Mouse (Mus musculus) forebrain, embryonic 10.5 days (tissue): ENCODE data around the gene Glt8d1. TPM values are rescaled to one million over a fixed set of nuclear protein-coding genes. Genes with fewer than 3 reads are reported as not detected.

Source experiments
- DNase-seq: peaks from one replicate; pipeline ENCODE4 v3.0.0-alpha.2; 2017; ENCODE audit warnings: low spot score; ENCODE audit errors: extremely low spot score
- H3K27ac ChIP-seq: fragments of 300-500 bp; sonication (generic); 2 replicates; pipeline ENCODE4 v1.5.1; 2016; ENCODE audit warnings: mild to moderate bottlenecking
- H3K27me3 ChIP-seq: fragments of 300-500 bp; sonication (generic); 2 replicates; pipeline ENCODE4 v1.6.1; 2016; ENCODE audit warnings: mild to moderate bottlenecking; ENCODE audit not compliant: poor library complexity, severe bottlenecking
- H3K36me3 ChIP-seq: fragments of 300-500 bp; sonication (generic); replicated peaks from 2 replicates; pipeline ENCODE4 v1.6.1; 2016; ENCODE audit warnings: mild to moderate bottlenecking, moderate library complexity
- H3K4me1 ChIP-seq: fragments of 300-500 bp; sonication (generic); 2 replicates; pipeline ENCODE4 v1.6.1; 2016
- H3K4me3 ChIP-seq: fragments of 300-500 bp; sonication (generic); 2 replicates; pipeline ENCODE4 v1.5.1; 2016; ENCODE audit warnings: mild to moderate bottlenecking, moderate library complexity
- H3K9me3 ChIP-seq: fragments of 300-500 bp; sonication (generic); 2 replicates; pipeline ENCODE4 v1.6.1; 2016; ENCODE audit warnings: mild to moderate bottlenecking, moderate library complexity
- WGBS: fragments of 180-500 bp; shearing (Covaris S2); methylation state at CpG from one replicate; pipeline ENCODE4 v1.1.7; 2016; 5-methylcytosine and 5-hydroxymethylcytosine counted together
- polyA plus RNA-seq: library from polyadenylated mRNA; unstranded; fragments of >200 nt; fragmentation: Nextera tagmentation; extraction: Ambion mirVana; gene quantifications from 2 replicates; pipeline ENCODE4 v1.2.1, GENCODE M21; 2016

Glt8d1 gene
- polyA plus RNA-seq, 1 experiment from 2014 or later: 45.8 TPM

DNA sequence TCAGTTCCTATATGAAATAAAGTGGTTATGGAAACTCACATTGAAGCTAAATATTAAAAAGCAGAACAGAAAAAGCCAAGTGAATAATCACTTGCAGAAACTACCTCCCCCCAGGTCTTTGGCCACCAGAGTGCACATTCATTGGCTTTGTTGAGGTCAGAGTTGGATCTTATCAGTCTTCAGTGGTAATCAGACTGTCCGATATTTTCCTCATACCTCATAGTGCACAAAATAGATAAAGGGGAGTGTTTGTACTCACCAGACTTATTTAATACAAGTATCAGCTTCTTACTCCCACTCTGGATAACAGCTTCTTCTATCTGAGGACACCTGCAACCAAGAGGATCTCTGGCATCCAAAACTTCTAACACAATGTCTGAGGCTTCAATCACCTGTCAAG, 14.9 kb downstream of the Glt8d1 start:
- no peak for DNase-seq
- peaks cover 30% of the 10 kb centered on the region for H3K4me1 ChIP-seq
- H3K9me3 ChIP-seq: no peaks in the 10 kb centered on the region
- no peaks in the 10 kb centered on the region for H3K27me3 ChIP-seq
- no peak overlapping the region for H3K27ac ChIP-seq
- 92% methylated on average over 1 of the region's 1 CpGs for WGBS
- H3K36me3 ChIP-seq: peaks cover 74% of the 10 kb centered on the region
- H3K4me3 ChIP-seq: no peak overlapping the region; the same call in 1 of the 2 replicates

DNA sequence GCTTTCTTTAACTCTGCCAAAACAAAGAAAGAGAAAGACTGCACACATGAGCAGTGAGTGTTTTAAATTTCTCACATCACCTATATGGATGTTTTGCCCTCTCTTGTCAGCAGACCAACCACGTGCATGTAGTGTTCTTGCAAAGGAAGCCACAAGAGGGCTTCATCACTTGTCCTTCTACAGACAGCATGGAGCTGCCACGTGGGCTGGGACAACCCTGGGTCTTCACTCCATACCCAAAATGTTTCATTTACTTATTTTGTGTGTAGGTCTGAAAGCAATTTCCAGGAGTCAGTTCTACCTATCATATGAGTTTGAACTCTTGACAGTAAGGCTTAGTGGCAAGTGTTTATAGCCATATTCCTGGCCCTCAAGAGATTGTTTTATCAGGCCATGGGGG, 16.7 kb downstream of the Glt8d1 start:
- peak overlapping the region; percentile 82 for H3K4me3 ChIP-seq
- peaks cover 71% of the 10 kb centered on the region for H3K36me3 ChIP-seq
- H3K27ac ChIP-seq: peak overlapping the region; percentile 99
- H3K4me1 ChIP-seq: peaks cover 35% of the 10 kb centered on the region
- 4% methylated on average over 2 of the region's 2 CpGs for WGBS
- no peak for DNase-seq
- no peaks in the 10 kb centered on the region for H3K9me3 ChIP-seq
- no peaks in the 10 kb centered on the region for H3K27me3 ChIP-seq

DNA sequence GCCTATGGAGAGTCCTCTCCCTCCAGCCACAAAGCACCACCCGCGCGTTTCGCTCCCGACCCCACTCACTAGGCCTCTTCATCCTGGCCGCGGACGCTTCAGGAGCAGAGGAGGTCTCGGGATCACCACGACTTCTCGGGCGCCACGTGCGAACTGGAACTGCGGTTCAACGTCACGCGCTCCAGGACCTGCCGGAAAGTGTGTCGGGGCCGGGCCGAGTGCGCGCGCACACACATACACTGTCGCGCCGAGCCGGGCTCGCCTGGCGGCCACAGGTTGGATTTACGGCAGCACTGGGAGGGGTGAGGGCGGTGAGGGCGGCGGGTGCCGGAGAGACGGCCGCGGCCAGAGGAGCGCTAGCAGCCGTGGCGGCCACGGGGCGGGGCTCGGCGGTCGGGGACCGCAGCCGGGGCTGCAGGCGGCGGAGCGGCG, 17.7 kb downstream of the Glt8d1 start, which contains the start of the genes Pbrm1 and Gnl3:
Pbrm1 (plus strand) TSS at position 279 of the 432 bp plus-strand sequence.
Gnl3 (minus strand) TSS at position 293 of the 432 bp plus-strand sequence.
- peaks cover 71% of the 10 kb centered on the region for H3K36me3 ChIP-seq
- peak; percentile 97 for DNase-seq
- WGBS: under 1% methylated on average over 52 of the region's 53 CpGs

DNA sequence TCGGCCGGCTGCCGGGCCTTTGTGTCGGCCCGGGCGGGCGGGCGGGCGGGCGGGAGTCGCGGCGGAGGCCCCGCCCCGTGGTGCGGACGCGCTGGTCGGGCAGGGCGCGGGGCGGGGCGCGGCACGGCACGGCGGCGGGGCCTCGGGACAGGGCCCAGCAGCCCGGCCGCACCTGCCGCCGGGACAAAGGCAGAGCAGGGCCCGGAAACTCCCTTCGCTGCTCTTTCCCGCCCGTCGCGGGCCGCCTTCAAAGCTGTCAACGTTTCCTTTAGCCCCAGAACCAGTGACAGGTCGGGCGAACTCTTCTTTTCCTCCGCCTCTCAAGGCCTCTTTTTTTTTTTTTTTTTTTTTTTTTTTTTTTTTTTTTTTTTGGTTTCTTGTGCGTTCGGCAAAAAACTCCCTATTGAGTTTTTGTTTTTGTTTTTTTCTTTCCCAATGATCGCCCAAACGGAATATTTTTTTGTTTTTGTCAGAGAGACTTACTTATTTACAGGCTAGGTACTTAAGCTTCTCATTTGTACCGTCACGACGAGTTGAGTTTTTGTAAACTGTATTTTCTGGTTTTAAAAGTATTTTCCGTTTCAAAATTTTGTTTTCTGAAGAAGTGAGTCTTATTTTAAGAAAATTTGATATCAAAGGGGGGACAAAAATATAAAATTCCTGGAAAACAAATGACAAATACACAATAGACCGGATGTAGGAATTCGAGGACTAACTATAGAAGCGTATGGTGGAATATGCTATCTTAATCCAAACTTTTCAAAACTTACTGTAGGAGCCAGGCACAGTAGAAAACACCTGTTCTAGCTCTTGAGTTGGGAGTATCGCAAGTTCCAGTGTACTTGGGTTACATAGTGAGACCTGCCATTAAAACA, 18.4 kb downstream of the Glt8d1 start:
- Histone ChIP-seq H3K9me3 (no peaks in the 10 kb centered on the region), H3K27me3 (no peaks in the 10 kb centered on the region), H3K27ac (peak overlapping the region; percentile 99), H3K4me3 (peak overlapping the region; percentile 82), H3K4me1 (peaks cover 35% of the 10 kb centered on the region), H3K36me3 (peaks cover 71% of the 10 kb centered on the region)
- DNase-seq: peak; percentile 75
- WGBS: 7% methylated on average over 51 of the region's 56 CpGs

More for the DNA sequence above, 17.7 kb downstream of the Glt8d1 start, which contains the start of the genes Pbrm1 and Gnl3:
- Histone ChIP-seq H3K4me3 (peak within 1 kb of the TSS; percentile 82), H3K27ac (peak within 1 kb of the TSS; percentile 99), H3K27me3 (no peaks in the 10 kb centered on the region), H3K9me3 (no peaks in the 10 kb centered on the region), H3K4me1 (peaks cover 35% of the 10 kb centered on the region)

DNA sequence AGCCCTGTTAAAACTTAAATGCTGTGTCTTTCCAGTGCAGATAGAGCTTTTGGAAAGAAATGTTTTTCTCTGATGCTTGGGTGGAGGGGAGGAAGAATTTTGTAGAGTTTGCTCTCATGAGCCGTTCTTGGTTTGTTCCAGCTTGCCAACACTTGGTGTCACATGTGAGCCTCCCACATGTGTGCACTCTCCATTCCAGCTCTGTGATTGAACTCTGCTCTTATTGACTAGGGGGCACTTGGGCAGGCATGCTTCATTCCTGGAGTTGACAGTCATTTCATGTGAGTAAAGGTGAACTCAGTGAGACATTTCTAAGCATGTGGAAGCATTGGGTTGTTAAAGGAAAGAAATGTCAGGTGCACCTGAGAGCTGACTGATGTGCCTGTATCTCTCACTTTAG, 21.4 kb downstream of the Glt8d1 start:
- no peaks in the 10 kb centered on the region for H3K9me3 ChIP-seq
- no peak overlapping the region for H3K4me3 ChIP-seq
- peaks cover 22% of the 10 kb centered on the region for H3K4me1 ChIP-seq
- no peak overlapping the region for H3K27ac ChIP-seq
- H3K27me3 ChIP-seq: no peaks in the 10 kb centered on the region
- DNase-seq: no peak
- peaks cover 71% of the 10 kb centered on the region for H3K36me3 ChIP-seq
- 76% methylated on average over 1 of the region's 1 CpGs for WGBS

DNA sequence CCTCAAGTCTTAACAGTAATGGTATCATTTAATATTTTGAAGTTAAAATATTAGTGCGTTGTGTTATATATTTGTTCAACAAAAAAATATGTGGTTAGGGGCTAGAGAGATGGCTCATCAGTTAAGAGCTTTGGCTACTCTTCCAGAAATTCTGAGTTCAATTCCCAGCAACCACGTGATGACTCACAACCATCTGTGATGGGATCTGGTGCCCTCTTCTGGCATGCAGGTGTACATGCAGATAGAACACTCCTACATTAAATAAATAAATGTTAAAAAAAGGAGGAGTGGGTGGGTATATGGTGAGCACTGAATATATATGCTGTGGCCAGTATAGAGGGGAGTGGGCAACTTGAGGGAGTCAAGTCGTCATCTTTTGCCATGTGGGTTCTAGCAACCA, 24.6 kb downstream of the Glt8d1 start:
- H3K9me3 ChIP-seq: no peaks in the 10 kb centered on the region
- no peak for DNase-seq
- peaks cover 94% of the 10 kb centered on the region for H3K36me3 ChIP-seq
- WGBS: 80% methylated on average over 3 of the region's 3 CpGs
- H3K27me3 ChIP-seq: no peaks in the 10 kb centered on the region
- peaks cover 6% of the 10 kb centered on the region for H3K4me1 ChIP-seq
- no peak overlapping the region for H3K27ac ChIP-seq
- H3K4me3 ChIP-seq: no peak overlapping the region

DNA sequence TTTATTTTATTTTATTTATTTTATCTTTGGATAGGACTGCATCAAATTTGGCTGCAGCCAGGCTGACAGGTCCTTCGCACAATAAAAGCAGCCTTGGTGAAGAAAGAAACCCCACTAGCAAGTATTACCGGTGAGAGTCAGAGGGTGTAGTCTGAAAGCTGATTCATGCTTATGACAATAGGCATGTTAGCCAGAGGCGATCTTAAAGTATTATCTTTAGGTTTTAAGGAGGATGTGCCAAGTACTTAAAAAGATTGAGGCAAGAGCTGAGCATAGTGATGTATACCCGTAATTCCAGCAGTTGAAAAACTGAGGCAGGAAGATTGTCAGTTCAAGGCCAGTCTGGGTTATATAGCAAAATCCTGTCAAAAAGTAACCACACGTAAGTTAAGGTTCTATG, 44.1 kb downstream of the Glt8d1 start:
- H3K36me3 ChIP-seq: peaks cover 97% of the 10 kb centered on the region
- DNase-seq: no peak
- no peak overlapping the region for H3K27ac ChIP-seq
- no peaks in the 10 kb centered on the region for H3K27me3 ChIP-seq
- no peaks in the 10 kb centered on the region for H3K4me1 ChIP-seq
- WGBS: 93% methylated on average over 5 of the region's 5 CpGs
- H3K9me3 ChIP-seq: no peaks in the 10 kb centered on the region
- H3K4me3 ChIP-seq: no peak overlapping the region

DNA sequence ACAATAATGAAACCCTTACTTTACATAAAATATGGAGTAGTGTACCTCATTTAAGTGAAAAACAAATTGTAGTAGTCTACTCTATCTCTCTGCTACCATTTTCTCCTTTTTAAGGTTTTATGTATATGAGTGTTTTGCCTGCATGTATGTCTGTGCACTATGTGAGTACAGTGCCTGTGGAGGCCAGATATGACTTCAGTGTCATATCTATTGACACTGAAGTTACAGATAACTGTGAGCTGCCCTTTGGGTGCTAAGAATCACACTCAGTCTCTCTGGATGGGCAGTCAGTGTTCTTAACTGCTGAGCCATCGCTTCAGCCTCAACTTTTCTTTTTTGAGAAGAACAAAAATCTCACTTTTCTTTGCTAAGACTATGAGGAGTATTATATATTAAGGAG, 44.6 kb downstream of the Glt8d1 start:
- H3K27ac ChIP-seq: no peak overlapping the region
- 89% methylated on average over 1 of the region's 1 CpGs for WGBS

More for the DNA sequence above, 44.6 kb downstream of the Glt8d1 start:
- Histone ChIP-seq H3K36me3 (peaks cover 97% of the 10 kb centered on the region), H3K27me3 (no peaks in the 10 kb centered on the region), H3K9me3 (no peaks in the 10 kb centered on the region), H3K4me3 (no peak overlapping the region), H3K4me1 (no peaks in the 10 kb centered on the region)
- DNase-seq: no peak

Other genes with a start within 250 kb of the Glt8d1 start
- 21.9 and 22.8 TPM in 2 replicates for gene Tmem110, start 175.8 kb upstream of the Glt8d1 start, polyA plus RNA-seq
- 0.22 and 0.49 TPM in 2 replicates for gene Mustn1, start 122.2 kb upstream of the Glt8d1 start, polyA plus RNA-seq
- not detected in 2 replicates for gene Itih4, start 114.9 kb upstream of the Glt8d1 start, polyA plus RNA-seq
- gene Itih3, start 77.6 kb upstream of the Glt8d1 start, polyA plus RNA-seq: 0.17 and 0.32 TPM in 2 replicates
- not detected in 2 replicates for gene Itih1, start 58.1 kb upstream of the Glt8d1 start, polyA plus RNA-seq
- gene Nek4, start 50.0 kb upstream of the Glt8d1 start, polyA plus RNA-seq: 24.4 and 25.7 TPM in 2 replicates
- 261 and 264 TPM in 2 replicates for gene Spcs1, start 272 bp downstream of the Glt8d1 start, polyA plus RNA-seq
- 144 TPM in 2 replicates for gene Pbrm1, start 17.7 kb downstream of the Glt8d1 start, polyA plus RNA-seq
- 133 and 152 TPM in 2 replicates for gene Gnl3, start 17.8 kb downstream of the Glt8d1 start, polyA plus RNA-seq
- gene Smim4, start 127.6 kb downstream of the Glt8d1 start, polyA plus RNA-seq: 58.3 and 58.8 TPM in 2 replicates
- gene Nt5dc2, start 129.7 kb downstream of the Glt8d1 start, polyA plus RNA-seq: 558 and 609 TPM in 2 replicates
- 20.7 and 21.6 TPM in 2 replicates for gene Stab1, start 167.2 kb downstream of the Glt8d1 start, polyA plus RNA-seq
- gene Tnnc1, start 206.9 kb downstream of the Glt8d1 start, polyA plus RNA-seq: 0.67 and 0.84 TPM in 2 replicates
- gene Nisch, start 215.5 kb downstream of the Glt8d1 start, polyA plus RNA-seq: 401 and 402 TPM in 2 replicates
- 0.61 and 0.66 TPM in 2 replicates for gene Sema3g, start 216.5 kb downstream of the Glt8d1 start, polyA plus RNA-seq
- gene Phf7, start 249.9 kb downstream of the Glt8d1 start, polyA plus RNA-seq: 14.0 and 16.4 TPM in 2 replicates